Mouse (Mus musculus): ENCODE results near the gene Sowahb. TPM values are rescaled to one million over a fixed set of nuclear protein-coding genes. Genes with fewer than 3 reads are reported as not detected.
"Not testable (repeated sequence)": the region's sequence is repeated elsewhere in the genome, so short reads cannot be mapped to it uniquely, and the experiment has no call there.

The Sowahb gene
- polyA plus RNA-seq, 1 experiment from 2014 or later, result not detected

DNA sequence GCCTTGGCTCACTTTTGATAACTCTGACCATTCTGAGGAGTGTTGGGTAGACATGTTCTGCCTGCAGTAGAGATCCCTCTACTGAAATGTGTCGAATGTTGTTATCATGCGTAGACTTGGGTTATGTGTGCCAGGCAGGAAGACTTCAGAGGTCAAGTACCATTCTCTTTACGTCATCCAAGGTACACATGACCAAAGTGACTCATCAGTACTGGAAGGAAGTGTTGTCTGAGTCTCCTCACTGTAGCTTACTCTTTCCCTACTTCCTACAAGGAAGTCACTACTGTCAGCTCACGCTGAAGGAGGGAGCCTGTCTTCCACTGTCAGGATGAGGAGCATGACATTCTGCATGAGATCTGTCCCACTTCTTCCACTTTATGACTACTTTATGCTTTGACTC is 12.2 kb downstream of the Sowahb start:
- Histone ChIP-seq H3K4me2 (ENCODE audit: low read length) (no peak overlapping the region), H3K4me3 (ENCODE audit: low read length) (no peak overlapping the region), H3K36me3 (ENCODE audit: control insufficient read depth, insufficient read depth, low read length) (no peaks in the 10 kb centered on the region), H3K27ac (ENCODE audit: low read depth, low read length) (no peak overlapping the region), H3K27me3 (replicated peaks; ENCODE audit: control insufficient read depth, insufficient read depth, low read length) (no peaks in the 10 kb centered on the region), H3K4me1 (ENCODE audit: control insufficient read depth, insufficient read depth, low read depth, low read length) (no peaks in the 10 kb centered on the region), H3K9ac (ENCODE audit: low read depth, low read length) (no peak overlapping the region), H3K9me3 (ENCODE audit: control insufficient read depth, low read length) (no peaks in the 10 kb centered on the region)
- ATAC-seq, result no peak
- WGBS, result 94% methylated on average over 4 of the region's 4 CpGs

DNA sequence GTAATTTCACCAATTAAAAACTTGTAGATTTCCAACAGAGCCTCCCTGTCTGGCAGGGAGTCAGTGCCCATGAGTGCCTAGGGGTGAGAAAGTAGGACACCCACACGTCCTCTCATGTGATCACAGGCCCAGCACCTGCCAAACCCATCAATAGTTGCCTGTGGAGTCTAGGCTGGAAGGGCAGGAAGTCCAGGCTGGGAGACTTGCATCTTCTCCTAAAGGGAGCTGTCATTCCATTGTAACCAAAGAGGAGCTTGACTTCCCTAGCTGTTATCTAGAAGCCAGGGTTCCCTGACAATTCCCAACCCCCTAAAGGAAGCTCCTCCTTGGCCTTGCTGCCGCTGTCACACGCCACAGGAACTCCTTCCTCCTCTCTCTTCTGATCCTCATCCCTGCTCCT is 14.0 kb downstream of the Sowahb start:
- ATAC-seq, result no peak
- no peak overlapping the region for H3K4me3 ChIP-seq (ENCODE audit: low read length)
- H3K9ac ChIP-seq (ENCODE audit: low read depth, low read length), result no peak overlapping the region
- no peaks in the 10 kb centered on the region for H3K9me3 ChIP-seq (ENCODE audit: control insufficient read depth, low read length)
- no peaks in the 10 kb centered on the region for H3K27me3 ChIP-seq (replicated peaks; ENCODE audit: control insufficient read depth, insufficient read depth, low read length)
- no peak overlapping the region for H3K4me2 ChIP-seq (ENCODE audit: low read length)
- 57% methylated on average over 3 of the region's 3 CpGs for WGBS
- no peak overlapping the region for H3K27ac ChIP-seq (ENCODE audit: low read depth, low read length)
- H3K36me3 ChIP-seq (ENCODE audit: control insufficient read depth, insufficient read depth, low read length), result no peaks in the 10 kb centered on the region
- H3K4me1 ChIP-seq (ENCODE audit: control insufficient read depth, insufficient read depth, low read depth, low read length), result no peaks in the 10 kb centered on the region

DNA sequence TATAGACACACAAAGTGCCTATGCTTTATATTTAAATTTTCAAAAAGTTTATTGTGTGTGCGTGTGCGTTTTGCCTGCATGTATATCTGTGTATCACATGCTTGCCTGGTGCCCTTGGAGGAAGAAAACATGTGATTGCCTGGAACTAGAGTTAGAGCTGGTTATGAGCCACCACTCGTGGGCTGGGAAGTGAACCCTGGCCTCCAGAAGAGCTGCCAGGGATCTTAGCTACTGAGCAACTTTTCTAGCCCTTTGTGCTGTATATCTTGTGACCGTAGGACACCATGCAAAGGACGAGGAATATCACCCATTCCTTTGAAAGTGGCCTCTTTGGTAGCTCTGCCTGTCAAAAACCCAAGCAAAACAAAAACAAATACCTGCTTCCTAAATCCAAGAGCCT is 14.4 kb downstream of the Sowahb start:
- Histone ChIP-seq H3K9me3 (ENCODE audit: control insufficient read depth, low read length) (no peaks in the 10 kb centered on the region), H3K36me3 (ENCODE audit: control insufficient read depth, insufficient read depth, low read length) (no peaks in the 10 kb centered on the region), H3K4me3 (ENCODE audit: low read length) (no peak overlapping the region), H3K9ac (ENCODE audit: low read depth, low read length) (no peak overlapping the region), H3K4me2 (ENCODE audit: low read length) (no peak overlapping the region), H3K27ac (ENCODE audit: low read depth, low read length) (no peak overlapping the region), H3K27me3 (replicated peaks; ENCODE audit: control insufficient read depth, insufficient read depth, low read length) (no peaks in the 10 kb centered on the region), H3K4me1 (ENCODE audit: control insufficient read depth, insufficient read depth, low read depth, low read length) (no peaks in the 10 kb centered on the region)
- 84% methylated on average over 5 of the region's 5 CpGs for WGBS
- ATAC-seq, result no peak

DNA sequence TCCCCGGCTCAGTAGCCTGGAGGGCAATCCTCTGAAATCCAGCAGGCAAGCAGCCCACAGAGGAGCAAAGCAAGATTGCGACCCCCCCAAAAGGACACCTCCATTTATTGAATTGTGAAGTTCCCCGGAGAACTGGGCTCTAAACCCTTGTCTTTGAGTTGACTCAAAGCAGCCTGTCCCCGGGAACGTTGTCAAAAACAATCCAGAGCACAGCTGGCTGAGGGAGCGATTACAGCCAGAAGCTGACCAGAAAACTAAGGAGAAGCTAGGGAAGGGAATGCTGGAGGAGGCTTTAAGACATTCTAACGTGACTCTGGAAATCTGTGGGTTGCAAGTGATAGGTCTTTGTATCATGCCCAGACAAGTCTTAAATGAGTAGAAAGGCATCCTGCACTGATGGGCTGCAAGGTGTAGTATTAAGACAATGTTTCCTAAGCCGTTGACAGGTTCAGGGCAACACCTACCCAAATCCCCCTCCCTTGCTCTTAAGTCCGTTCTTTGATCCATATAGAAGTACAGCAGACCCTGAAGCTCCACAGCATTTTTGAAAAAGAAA is 17.6 kb downstream of the Sowahb start:
- no peak overlapping the region for H3K9ac ChIP-seq (ENCODE audit: low read depth, low read length)
- no peak overlapping the region for H3K27ac ChIP-seq (ENCODE audit: low read depth, low read length)
- no peaks in the 10 kb centered on the region for H3K27me3 ChIP-seq (replicated peaks; ENCODE audit: control insufficient read depth, insufficient read depth, low read length)
- no peak overlapping the region for H3K4me3 ChIP-seq (ENCODE audit: low read length)
- no peaks in the 10 kb centered on the region for H3K36me3 ChIP-seq (ENCODE audit: control insufficient read depth, insufficient read depth, low read length)
- no peak for ATAC-seq
- no peaks in the 10 kb centered on the region for H3K9me3 ChIP-seq (ENCODE audit: control insufficient read depth, low read length)
- WGBS, result 66% methylated on average over 9 of the region's 9 CpGs
- H3K4me2 ChIP-seq (ENCODE audit: low read length), result no peak overlapping the region
- H3K4me1 ChIP-seq (ENCODE audit: control insufficient read depth, insufficient read depth, low read depth, low read length), result no peaks in the 10 kb centered on the region; the same call in 1 of the 2 replicates

DNA sequence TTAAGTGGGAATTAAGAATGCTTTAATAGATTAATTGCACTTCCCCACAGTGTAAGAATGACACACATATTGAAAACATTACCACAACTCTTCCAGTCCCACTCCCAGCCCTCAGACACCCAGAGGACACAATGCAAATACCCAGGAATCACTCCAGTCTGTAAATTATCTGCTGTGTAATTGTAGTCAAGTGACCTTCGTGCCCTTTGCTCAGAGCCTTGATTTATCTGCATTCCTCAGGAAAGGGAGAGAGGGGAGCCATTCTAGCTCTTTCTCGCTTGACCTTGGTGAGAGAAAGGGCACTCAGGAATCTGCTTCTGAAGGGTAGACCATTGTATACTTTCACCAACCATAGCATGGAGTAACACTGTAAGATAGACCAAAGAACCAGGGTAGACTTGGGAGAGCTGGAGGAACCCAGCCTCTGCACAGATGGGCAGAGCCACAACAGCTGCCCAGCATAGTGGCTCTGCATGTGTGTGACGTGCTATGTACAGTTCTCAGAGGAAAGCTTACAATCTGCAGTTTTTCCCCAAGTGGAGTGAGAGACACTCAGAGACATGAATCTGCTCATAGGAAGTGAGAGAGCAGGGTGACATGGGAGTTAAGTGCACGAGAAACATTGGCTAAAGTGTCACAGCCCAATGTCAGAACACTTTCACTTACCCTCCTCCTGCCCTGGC is 18.2 kb downstream of the Sowahb start:
- 61% methylated on average over 4 of the region's 4 CpGs for WGBS

DNA sequence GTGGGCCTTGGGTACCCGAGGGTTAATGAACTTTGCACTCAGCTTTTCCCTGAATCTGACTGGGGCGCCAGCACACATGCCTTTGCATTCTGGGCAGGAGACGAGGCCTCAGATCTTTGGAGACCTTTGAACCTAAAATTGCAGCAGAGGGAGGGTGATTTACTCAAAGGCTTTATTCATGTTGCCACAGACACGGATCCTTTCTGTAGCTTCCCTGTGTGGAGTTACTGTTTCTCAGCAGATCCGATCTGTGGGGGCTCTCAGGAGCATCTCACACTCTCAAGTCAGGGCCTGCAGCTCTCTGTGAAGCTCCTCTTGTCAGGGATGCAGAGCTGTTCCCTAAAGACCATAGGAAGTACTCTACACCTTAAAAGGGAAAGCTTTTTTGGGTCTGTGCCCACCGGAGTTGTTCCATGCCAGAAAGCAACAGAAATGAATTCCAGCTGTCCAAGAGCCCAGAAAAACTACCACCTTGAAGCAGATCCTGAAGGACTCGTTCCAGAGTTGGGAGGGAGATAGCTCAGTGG is 20.0 kb downstream of the Sowahb start:
- no peak for ATAC-seq
- Histone ChIP-seq H3K9ac (ENCODE audit: low read depth, low read length) (no peak overlapping the region), H3K9me3 (ENCODE audit: control insufficient read depth, low read length) (no peaks in the 10 kb centered on the region), H3K27ac (ENCODE audit: low read depth, low read length) (no peak overlapping the region), H3K27me3 (replicated peaks; ENCODE audit: control insufficient read depth, insufficient read depth, low read length) (no peaks in the 10 kb centered on the region), H3K4me1 (ENCODE audit: control insufficient read depth, insufficient read depth, low read depth, low read length) (no peaks in the 10 kb centered on the region; the same call in 1 of the 2 replicates), H3K36me3 (ENCODE audit: control insufficient read depth, insufficient read depth, low read length) (no peaks in the 10 kb centered on the region), H3K4me2 (ENCODE audit: low read length) (no peak overlapping the region), H3K4me3 (ENCODE audit: low read length) (no peak overlapping the region)
- 25% methylated on average over 7 of the region's 7 CpGs for WGBS

More for the DNA sequence above, 18.2 kb downstream of the Sowahb start:
- no peaks in the 10 kb centered on the region for H3K9me3 ChIP-seq (ENCODE audit: control insufficient read depth, low read length)
- no peaks in the 10 kb centered on the region; the same call in 1 of the 2 replicates for H3K4me1 ChIP-seq (ENCODE audit: control insufficient read depth, insufficient read depth, low read depth, low read length)
- ATAC-seq, result no peak
- H3K4me2 ChIP-seq (ENCODE audit: low read length), result no peak overlapping the region
- H3K27me3 ChIP-seq (replicated peaks; ENCODE audit: control insufficient read depth, insufficient read depth, low read length), result no peaks in the 10 kb centered on the region
- no peaks in the 10 kb centered on the region for H3K36me3 ChIP-seq (ENCODE audit: control insufficient read depth, insufficient read depth, low read length)
- no peak overlapping the region for H3K27ac ChIP-seq (ENCODE audit: low read depth, low read length)
- H3K4me3 ChIP-seq (ENCODE audit: low read length), result no peak overlapping the region
- H3K9ac ChIP-seq (ENCODE audit: low read depth, low read length), result no peak overlapping the region

DNA sequence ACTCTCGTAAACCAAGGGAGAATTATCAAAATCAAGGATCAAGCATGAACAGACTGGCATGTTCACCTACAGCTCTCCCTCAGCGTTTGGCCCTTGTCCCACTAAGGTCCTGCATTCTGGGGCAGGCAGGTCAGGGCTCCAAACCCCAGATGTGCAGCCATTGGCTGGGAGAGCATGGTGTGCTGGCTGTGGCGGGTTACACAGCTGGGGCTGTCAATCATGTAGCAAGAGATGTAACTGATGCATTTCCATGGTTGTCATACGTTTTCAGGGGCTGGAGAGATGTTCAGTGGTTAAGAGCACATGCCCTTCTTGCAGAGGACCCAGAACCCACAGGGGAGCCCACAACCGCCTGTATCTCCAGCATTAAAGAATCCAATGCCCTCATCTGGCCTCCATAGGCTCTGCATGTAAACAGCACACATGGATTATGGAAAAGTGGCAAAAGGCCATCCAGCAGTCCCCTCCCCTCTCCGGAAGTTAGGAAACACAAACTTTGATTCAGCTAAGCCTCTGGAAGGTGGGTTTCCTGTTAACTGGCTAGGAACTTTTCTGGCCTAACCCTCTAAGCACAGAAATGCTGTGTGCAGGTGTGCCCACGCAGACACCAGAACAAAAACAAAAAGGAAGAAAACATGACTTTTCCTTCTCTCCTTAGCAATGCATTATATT is 22.6 kb downstream of the Sowahb start:
- H3K27me3 ChIP-seq (replicated peaks; ENCODE audit: control insufficient read depth, insufficient read depth, low read length), result no peaks in the 10 kb centered on the region
- ATAC-seq, result no peak
- H3K4me1 ChIP-seq (ENCODE audit: control insufficient read depth, insufficient read depth, low read depth, low read length), result no peaks in the 10 kb centered on the region; the same call in 1 of the 2 replicates
- H3K27ac ChIP-seq (ENCODE audit: low read depth, low read length), result no peak overlapping the region
- no peak overlapping the region for H3K4me2 ChIP-seq (ENCODE audit: low read length)
- WGBS, result 56% methylated on average over 7 of the region's 7 CpGs
- no peak overlapping the region for H3K9ac ChIP-seq (ENCODE audit: low read depth, low read length)
- no peaks in the 10 kb centered on the region for H3K9me3 ChIP-seq (ENCODE audit: control insufficient read depth, low read length)
- H3K36me3 ChIP-seq (ENCODE audit: control insufficient read depth, insufficient read depth, low read length), result no peaks in the 10 kb centered on the region
- no peak overlapping the region for H3K4me3 ChIP-seq (ENCODE audit: low read length)

DNA sequence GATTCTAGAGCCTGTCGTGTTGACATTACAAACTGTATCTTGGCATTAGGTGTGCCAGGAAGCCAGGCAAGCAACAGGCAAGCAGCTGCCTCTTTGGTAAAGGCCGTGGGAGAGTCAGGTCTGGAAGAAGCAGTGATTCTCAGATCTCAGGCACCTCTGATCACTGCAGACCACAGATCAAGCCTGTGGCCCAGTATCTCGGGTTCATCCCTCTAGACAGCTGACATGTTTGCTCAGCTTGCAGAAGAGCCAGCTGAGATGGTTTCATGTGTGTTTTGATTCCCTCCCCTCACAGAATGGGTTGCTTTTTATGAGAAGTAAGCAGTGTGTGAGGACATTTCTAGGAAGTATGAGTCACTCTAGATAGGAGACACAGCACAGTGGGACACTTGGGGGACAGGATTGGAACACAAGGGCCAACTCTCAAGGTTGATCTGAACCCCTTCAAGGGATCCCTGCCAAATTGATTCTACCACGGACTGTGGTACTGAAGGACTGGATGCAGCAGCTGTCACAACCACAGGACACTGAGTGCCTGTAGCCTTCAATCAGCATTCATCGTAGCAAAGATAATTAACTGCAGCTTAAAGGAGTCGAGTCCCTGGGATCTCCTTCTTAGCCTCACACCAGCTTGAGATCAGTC is 24.7 kb downstream of the Sowahb start:
- H3K9ac ChIP-seq (ENCODE audit: low read depth, low read length), result no peak overlapping the region
- no peaks in the 10 kb centered on the region for H3K27me3 ChIP-seq (replicated peaks; ENCODE audit: control insufficient read depth, insufficient read depth, low read length)
- no peak overlapping the region for H3K4me2 ChIP-seq (ENCODE audit: low read length)
- H3K27ac ChIP-seq (ENCODE audit: low read depth, low read length), result no peak overlapping the region
- H3K9me3 ChIP-seq (ENCODE audit: control insufficient read depth, low read length), result no peaks in the 10 kb centered on the region
- no peaks in the 10 kb centered on the region; the same call in 1 of the 2 replicates for H3K4me1 ChIP-seq (ENCODE audit: control insufficient read depth, insufficient read depth, low read depth, low read length)
- H3K4me3 ChIP-seq (ENCODE audit: low read length), result no peak overlapping the region
- peak; percentile 54; the same call in 1 of the 2 replicates for ATAC-seq
- WGBS, result 64% methylated on average over 6 of the region's 6 CpGs
- no peaks in the 10 kb centered on the region for H3K36me3 ChIP-seq (ENCODE audit: control insufficient read depth, insufficient read depth, low read length)

DNA sequence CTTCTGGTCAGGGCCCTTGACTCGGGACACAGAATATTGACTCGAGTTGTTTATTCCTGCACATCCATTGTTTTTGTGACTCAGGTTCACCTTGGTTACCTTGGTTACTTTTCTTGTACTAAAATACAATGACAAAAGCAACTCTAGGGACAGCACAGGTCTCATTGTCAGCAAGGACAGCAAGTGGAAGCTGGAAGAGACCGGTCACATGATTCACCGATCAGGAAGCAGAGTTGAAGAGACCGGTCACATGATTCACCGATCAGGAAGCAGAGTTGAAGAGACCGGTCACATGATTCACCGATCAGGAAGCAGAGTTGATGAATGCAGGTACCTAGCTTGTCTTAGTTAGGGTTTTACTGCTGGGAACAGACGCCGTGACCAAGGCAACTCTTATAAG is 25.6 kb downstream of the Sowahb start:
- not testable (repeated sequence) for H3K27ac ChIP-seq (ENCODE audit: low read depth, low read length); ATAC-seq; H3K27me3 ChIP-seq (replicated peaks; ENCODE audit: control insufficient read depth, insufficient read depth, low read length); H3K4me2 ChIP-seq (ENCODE audit: low read length); H3K4me3 ChIP-seq (ENCODE audit: low read length); H3K9ac ChIP-seq (ENCODE audit: low read depth, low read length); H3K9me3 ChIP-seq (ENCODE audit: control insufficient read depth, low read length); H3K4me1 ChIP-seq (ENCODE audit: control insufficient read depth, insufficient read depth, low read depth, low read length); H3K36me3 ChIP-seq (ENCODE audit: control insufficient read depth, insufficient read depth, low read length)
- 93% methylated on average over 10 of the region's 10 CpGs for WGBS

All from hindbrain, embryonic 16.5 days (tissue).